Mouse (Mus musculus) neutrophil, adult 65 days (primary cell): ENCODE measurements around the gene Htr6. TPM values are rescaled to one million over a fixed set of nuclear protein-coding genes. Genes with fewer than 3 reads are reported as not detected.

Source experiments
- total RNA-seq: library from RNA; stranded (reverse); gene quantifications from 2 replicates; pipeline ENCODE4 v1.2.4, GENCODE M21; 2023

Gene Htr6
- total RNA-seq: not detected in 2 replicates

GRCm38 (mm10) chr4:139075041-139075711 is at the start of gene Htr6:
TSS of gene Htr6 (minus strand) at chr4:139075570.

DNA sequence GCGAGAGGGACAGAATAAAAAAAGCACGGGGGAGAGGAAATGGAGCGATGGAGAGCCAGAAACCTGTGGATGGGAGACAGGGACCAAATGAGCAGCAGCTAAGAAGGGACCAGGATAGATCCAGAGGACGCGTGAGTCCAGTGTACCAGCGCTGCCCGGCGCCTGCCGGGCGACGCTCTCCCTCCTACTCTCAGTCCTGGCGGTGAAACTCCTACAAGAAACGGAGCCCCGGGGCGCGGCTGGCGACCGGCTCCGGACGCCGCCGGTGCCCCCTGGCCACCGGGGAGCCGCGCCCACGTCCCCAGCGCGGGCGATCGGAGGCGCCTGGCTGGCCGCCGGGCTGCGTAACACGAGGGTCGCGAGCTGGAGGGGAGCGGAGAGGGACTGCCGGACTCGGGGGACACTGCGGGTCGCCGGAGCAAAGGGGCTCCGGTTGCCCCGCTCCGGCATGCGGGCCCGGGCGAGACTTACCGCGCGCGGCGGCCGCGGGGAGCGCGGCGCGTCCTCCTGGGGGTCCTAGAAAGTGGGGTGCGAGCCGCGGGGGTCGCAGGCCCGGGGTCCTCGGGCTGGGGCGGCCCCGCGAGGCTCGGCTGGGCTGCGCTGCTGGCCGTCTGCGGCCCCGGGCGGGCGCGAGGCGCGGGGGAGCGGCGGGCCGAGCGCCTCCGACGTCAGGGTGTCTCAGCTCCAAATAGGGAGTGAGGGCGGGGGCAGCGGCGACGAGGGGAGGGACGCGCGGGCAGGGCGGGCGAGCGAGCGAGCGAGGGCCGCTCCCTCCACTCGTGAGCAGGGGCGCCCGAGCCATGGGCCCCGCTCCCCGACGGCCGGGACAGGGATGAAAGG is 17.2 kb upstream of the Htr6 start, which contains the start of gene Nbl1:
Nbl1 (minus strand) TSS at position 638 of the 840 bp plus-strand sequence.

Other genes with a start within 250 kb of the Htr6 start
- gene Pla2g5, start 212.1 kb downstream of the Htr6 start, total RNA-seq: not detected in 2 replicates
- gene Gm13030, start 201.6 kb downstream of the Htr6 start, total RNA-seq: not detected in 2 replicates
- not detected in 2 replicates for gene Pla2g2e, start 197.6 kb downstream of the Htr6 start, total RNA-seq
- gene Otud3, start 161.6 kb downstream of the Htr6 start, total RNA-seq: 19.9 and 25.1 TPM in 2 replicates
- not detected in 2 replicates for gene Rnf186, start 108.5 kb downstream of the Htr6 start, total RNA-seq
- gene Tmco4, start 102.7 kb downstream of the Htr6 start, total RNA-seq: 8.0 and 9.8 TPM in 2 replicates
- 0.43 TPM in 1 of 2 replicates, not detected in the other for gene Nbl1, start 17.4 kb upstream of the Htr6 start, total RNA-seq
- gene Minos1, start 55.5 kb upstream of the Htr6 start, total RNA-seq: 52.8 and 94.4 TPM in 2 replicates
- gene Capzb, start 117.3 kb upstream of the Htr6 start, total RNA-seq: 541 and 553 TPM in 2 replicates
- gene Pqlc2, start 235.1 kb upstream of the Htr6 start, total RNA-seq: 5.6 and 6.7 TPM in 2 replicates
- 3.0 and 3.8 TPM in 2 replicates for gene Akr7a5, start 235.2 kb upstream of the Htr6 start, total RNA-seq